Mouse (Mus musculus) thymus, adult 2 months (tissue): Measurements from ENCODE around the gene Arhgdia.

Experiments
- CTCF ChIP-seq: fragments of 200-500 bp; IDR thresholded peaks from 2 replicates; pipeline ENCODE4 v1.5.1; 2012; ENCODE audit warnings: mild to moderate bottlenecking, control low read depth, low read length, moderate library complexity, borderline replicate concordance; ENCODE audit not compliant: control insufficient read depth, poor library complexity, insufficient read depth; ENCODE audit errors: extremely low read depth
- POLR2A ChIP-seq: fragments of 200-500 bp; IDR thresholded peaks from 2 replicates; pipeline ENCODE4 v1.6.1; 2012; ENCODE audit warnings: mild to moderate bottlenecking, low read length, control low read depth, moderate library complexity; ENCODE audit not compliant: control insufficient read depth, poor library complexity, insufficient read depth; ENCODE audit errors: extremely low read depth

GRCm38 (mm10) chr11:120538485-120538884, 42.9 kb downstream of the Arhgdia start:
- TF ChIP-seq POLR2A (no peak), CTCF (no peak)
